Mouse (Mus musculus) leukemia stem cell, adult 10-12 weeks (primary cell): ENCODE results near the gene Fignl1. TPM values are rescaled to one million over a fixed set of nuclear protein-coding genes. Genes with fewer than 3 reads are reported as not detected.

Experiments
- polyA plus RNA-seq: library from polyadenylated mRNA; stranded (reverse); fragments of >175 nt; gene quantifications from 2 replicates; pipeline ENCODE4 v1.2.3, GENCODE M21; 2012; ENCODE audit warnings: low replicate concordance

Fignl1 gene
- 0.37 and 1.6 TPM in 2 replicates for polyA plus RNA-seq

GRCm38 (mm10) chr11:11808820-11809403 lies at the start of gene Fignl1:
Gene Fignl1, minus strand, starts transcription at chr11:11808962.

Other genes with a start within 250 kb of the Fignl1 start
- gene 4930512M02Rik, start 181.1 kb downstream of the Fignl1 start, polyA plus RNA-seq: not detected in 2 replicates
- 427 and 463 TPM in 2 replicates for gene Ikzf1, start 124.0 kb downstream of the Fignl1 start, polyA plus RNA-seq
- gene Ddc, start 89.2 kb upstream of the Fignl1 start, polyA plus RNA-seq: not detected in 2 replicates
- 4.9 and 89.3 TPM in 2 replicates for gene Grb10, start 229.7 kb upstream of the Fignl1 start, polyA plus RNA-seq